Mouse (Mus musculus): Measurements from ENCODE around the gene Akap1. TPM values are rescaled to one million over a fixed set of nuclear protein-coding genes. Genes with fewer than 3 reads are reported as not detected.
"Not testable (repeated sequence)": the region's sequence is repeated elsewhere in the genome, so short reads cannot be mapped to it uniquely, and the experiment has no call there.

The Akap1 gene
- total and polyA plus RNA-seq, 3 experiments = 125 to 141 (median 140) TPM

DNA sequence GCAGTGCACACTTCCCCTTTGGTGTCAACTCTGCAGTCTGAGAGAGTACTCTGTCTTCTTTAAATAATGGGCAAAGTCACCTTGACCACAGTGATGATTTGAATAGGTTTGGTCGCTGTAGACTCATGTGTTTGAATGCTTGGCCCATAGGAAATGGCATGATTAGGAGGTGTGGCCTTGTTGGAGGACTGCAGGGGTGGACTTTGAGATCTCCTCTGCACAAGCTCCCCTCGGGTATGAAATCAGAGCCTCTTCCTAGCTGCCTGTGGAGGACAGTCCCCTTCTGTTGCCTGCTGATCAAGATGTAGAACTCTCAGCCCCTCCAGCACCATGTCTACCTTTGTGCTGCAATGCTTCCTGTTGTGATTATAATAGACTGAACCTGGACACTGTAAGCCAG is 39.7 kb upstream of the Akap1 start:
- H3K27me3 ChIP-seq (ENCODE audit: control insufficient read depth, insufficient read depth, low read length) = no peaks in the 10 kb centered on the region
- peaks cover 6% of the 10 kb centered on the region for H3K4me1 ChIP-seq (ENCODE audit: control insufficient read depth, insufficient read depth, low read length)
- TF ChIP-seq POLR2A (IDR thresholded peaks at IDR 0.05; ENCODE audit: insufficient read depth, low read depth, low read length) = no peak
- no peak for TF ChIP-seq EP300 (IDR thresholded peaks at IDR 0.05; ENCODE audit: insufficient read depth, low read depth, low read length)
- no peak for TF ChIP-seq CTCF (IDR thresholded peaks at IDR 0.05)
- DNase-seq = no peak
- intact Hi-C loops (cut with DNase I) = no loop called here
- peaks cover 4% of the 10 kb centered on the region for H3K36me3 ChIP-seq (ENCODE audit: control insufficient read depth, insufficient read depth, low read length)
- no peak overlapping the region; the same call in 1 of the 2 replicates for H3K27ac ChIP-seq
- H3K4me3 ChIP-seq = no peak overlapping the region
- H3K9ac ChIP-seq (ENCODE audit: low read depth, low read length) = no peak overlapping the region
- WGBS = 42% methylated on average over 2 of the region's 2 CpGs
- no peaks in the 10 kb centered on the region for H3K79me2 ChIP-seq (replicated peaks; ENCODE audit: control insufficient read depth, insufficient read depth, low read length)

- Histone ChIP-seq H3K4me1 (ENCODE audit: control insufficient read depth, insufficient read depth, low read length) (peaks cover 3% of the 10 kb centered on the region), H3K79me2 (replicated peaks; ENCODE audit: control insufficient read depth, insufficient read depth, low read length) (no peaks in the 10 kb centered on the region), H3K27ac (peak overlapping the region; percentile 85), H3K27me3 (ENCODE audit: control insufficient read depth, insufficient read depth, low read length) (no peaks in the 10 kb centered on the region), H3K9ac (ENCODE audit: low read depth, low read length) (no peak overlapping the region), H3K36me3 (ENCODE audit: control insufficient read depth, insufficient read depth, low read length) (peaks cover 4% of the 10 kb centered on the region), H3K4me3 (no peak overlapping the region)
- intact Hi-C loops (cut with DNase I) = no loop called here
- TF ChIP-seq EP300 (IDR thresholded peaks at IDR 0.05; ENCODE audit: insufficient read depth, low read depth, low read length) (no peak), POLR2A (IDR thresholded peaks at IDR 0.05; ENCODE audit: insufficient read depth, low read depth, low read length) (no peak), CTCF (IDR thresholded peaks at IDR 0.05) (no peak)
- DNase-seq = peak in 1 of 2 experiments; percentile 39
- WGBS = 55% methylated on average over 6 of the region's 6 CpGs
Observed at GRCm38 (mm10) chr11:88902762-88903161, 38.4 kb upstream of the Akap1 start.

DNA sequence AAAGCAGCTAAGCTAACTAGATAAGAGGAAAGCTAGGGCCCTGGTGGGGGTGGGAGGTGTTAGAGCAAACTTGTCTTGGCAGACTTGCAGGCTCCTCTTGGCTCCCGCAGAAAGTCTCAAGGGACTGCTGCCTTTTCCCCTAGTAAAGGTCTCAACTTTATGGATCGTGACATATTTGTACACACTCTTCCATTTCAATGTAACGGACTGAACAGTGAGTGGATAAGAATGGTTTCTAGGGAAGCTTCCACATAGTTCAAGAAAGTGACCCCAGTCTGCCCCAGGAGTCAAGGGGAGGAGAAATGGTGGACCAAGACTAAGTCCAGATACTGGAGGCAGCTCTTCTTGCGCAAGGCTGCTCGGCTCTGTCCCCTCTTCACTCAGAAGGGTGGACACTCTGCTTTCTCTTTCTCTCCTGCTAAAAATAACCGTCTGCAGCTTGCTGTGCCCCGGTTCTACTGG is 37.0 kb upstream of the Akap1 start:
- H3K9ac ChIP-seq (ENCODE audit: low read depth, low read length) = no peak overlapping the region
- peaks cover 4% of the 10 kb centered on the region for H3K4me1 ChIP-seq (ENCODE audit: control insufficient read depth, insufficient read depth, low read length)
- H3K36me3 ChIP-seq (ENCODE audit: control insufficient read depth, insufficient read depth, low read length) = peaks cover 4% of the 10 kb centered on the region
- H3K4me3 ChIP-seq = peak overlapping the region; percentile 28
- TF ChIP-seq EP300 (IDR thresholded peaks at IDR 0.05; ENCODE audit: insufficient read depth, low read depth, low read length) = 0 out of 2 replicates have a peak, but pooled peaks have one; percentile 7
- TF ChIP-seq CTCF (IDR thresholded peaks at IDR 0.05) = no peak
- TF ChIP-seq POLR2A (IDR thresholded peaks at IDR 0.05; ENCODE audit: insufficient read depth, low read depth, low read length) = peak; percentile 20; the same call in 1 of the 2 replicates
- H3K79me2 ChIP-seq (replicated peaks; ENCODE audit: control insufficient read depth, insufficient read depth, low read length) = no peaks in the 10 kb centered on the region
- H3K27ac ChIP-seq = peak overlapping the region; percentile 85
- H3K27me3 ChIP-seq (ENCODE audit: control insufficient read depth, insufficient read depth, low read length) = no peaks in the 10 kb centered on the region
- peak; percentile 58 to 73 for DNase-seq
- intact Hi-C loops (cut with DNase I) = no loop called here
- 12% methylated on average over 7 of the region's 7 CpGs for WGBS

DNA sequence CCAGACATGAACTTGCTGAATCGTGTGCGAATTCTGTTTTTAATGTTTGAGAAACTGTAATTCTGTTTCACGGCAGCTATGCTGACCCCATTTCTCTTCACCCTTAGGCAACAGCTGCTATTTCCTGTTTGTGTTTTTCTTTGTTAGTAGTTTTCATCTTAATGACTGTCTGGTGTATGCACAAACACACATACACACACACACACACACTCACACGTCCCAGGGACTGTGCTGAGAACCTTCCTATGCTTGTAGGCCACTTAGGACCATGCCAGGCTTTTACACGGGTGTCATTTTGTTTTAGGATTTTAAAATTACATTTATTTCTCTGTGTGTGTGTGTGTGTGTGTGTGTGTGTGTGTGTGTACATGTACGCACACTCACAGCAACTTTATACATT is 35.2 kb upstream of the Akap1 start:
- peaks cover 4% of the 10 kb centered on the region for H3K4me1 ChIP-seq (ENCODE audit: control insufficient read depth, insufficient read depth, low read length)
- TF ChIP-seq EP300 (IDR thresholded peaks at IDR 0.05; ENCODE audit: insufficient read depth, low read depth, low read length) (no peak), CTCF (IDR thresholded peaks at IDR 0.05) (no peak), POLR2A (IDR thresholded peaks at IDR 0.05; ENCODE audit: insufficient read depth, low read depth, low read length) (no peak)
- no peak overlapping the region for H3K27ac ChIP-seq
- H3K27me3 ChIP-seq (ENCODE audit: control insufficient read depth, insufficient read depth, low read length) = no peaks in the 10 kb centered on the region
- no peak for DNase-seq
- H3K79me2 ChIP-seq (replicated peaks; ENCODE audit: control insufficient read depth, insufficient read depth, low read length) = no peaks in the 10 kb centered on the region
- H3K36me3 ChIP-seq (ENCODE audit: control insufficient read depth, insufficient read depth, low read length) = peaks cover 4% of the 10 kb centered on the region
- H3K4me3 ChIP-seq = no peak overlapping the region
- no peak overlapping the region for H3K9ac ChIP-seq (ENCODE audit: low read depth, low read length)
- WGBS = 92% methylated on average over 6 of the region's 6 CpGs
- intact Hi-C loops (cut with DNase I) = loop anchor here (2.0 kb wide), 1 partner anchor 39 kb away; no protein-coding TSS in a partner anchor

DNA sequence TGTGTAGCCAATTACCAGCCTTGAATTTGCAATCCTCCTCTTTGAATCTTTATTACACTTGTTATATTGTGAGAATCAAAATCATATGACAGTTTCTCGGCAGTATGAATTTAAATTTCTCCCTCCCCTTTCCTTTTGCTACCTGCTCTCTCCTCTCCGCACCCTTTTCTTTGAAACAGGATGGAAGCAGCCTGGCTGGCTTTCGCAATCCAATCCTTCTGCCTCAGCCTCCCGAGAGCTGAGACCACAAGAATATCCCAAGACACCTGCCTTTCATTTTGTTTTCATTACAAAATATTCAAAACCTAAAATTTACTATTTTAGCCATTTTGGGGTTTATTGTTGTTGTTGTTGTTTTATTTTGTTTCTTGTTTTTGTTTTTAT is 34.0 kb upstream of the Akap1 start:
- 81% methylated on average over 4 of the region's 4 CpGs for WGBS

GRCm38 (mm10) chr11:88897624-88898379 is 33.4 kb upstream of the Akap1 start:
- peaks cover 4% of the 10 kb centered on the region for H3K4me1 ChIP-seq (ENCODE audit: control insufficient read depth, insufficient read depth, low read length)
- H3K79me2 ChIP-seq (replicated peaks; ENCODE audit: control insufficient read depth, insufficient read depth, low read length) = no peaks in the 10 kb centered on the region
- no peak for TF ChIP-seq CTCF (IDR thresholded peaks at IDR 0.05)
- TF ChIP-seq POLR2A (IDR thresholded peaks at IDR 0.05; ENCODE audit: insufficient read depth, low read depth, low read length) = peak; percentile 74
- peak; percentile 80; the same call in 1 of the 2 replicates for TF ChIP-seq EP300 (IDR thresholded peaks at IDR 0.05; ENCODE audit: insufficient read depth, low read depth, low read length)
- peak overlapping the region; percentile 79 for H3K27ac ChIP-seq
- H3K9ac ChIP-seq (ENCODE audit: low read depth, low read length) = peak overlapping the region; percentile 67; the same call in 1 of the 2 replicates
- H3K36me3 ChIP-seq (ENCODE audit: control insufficient read depth, insufficient read depth, low read length) = peaks cover 4% of the 10 kb centered on the region
- intact Hi-C loops (cut with DNase I) = loop anchor here (1.0 to 2.0 kb wide), 2 partner anchors 34 to 37 kb away; partner anchors contain the start of gene Akap1
- WGBS = 47% methylated on average over 15 of the region's 15 CpGs
- DNase-seq = peak; percentile 52 to 63
- H3K4me3 ChIP-seq = peak overlapping the region; percentile 41
- H3K27me3 ChIP-seq (ENCODE audit: control insufficient read depth, insufficient read depth, low read length) = no peaks in the 10 kb centered on the region

More for the DNA sequence above, 34.0 kb upstream of the Akap1 start:
- DNase-seq = no peak
- Histone ChIP-seq H3K79me2 (replicated peaks; ENCODE audit: control insufficient read depth, insufficient read depth, low read length) (no peaks in the 10 kb centered on the region), H3K36me3 (ENCODE audit: control insufficient read depth, insufficient read depth, low read length) (peaks cover 4% of the 10 kb centered on the region), H3K27me3 (ENCODE audit: control insufficient read depth, insufficient read depth, low read length) (no peaks in the 10 kb centered on the region), H3K27ac (peak overlapping the region; percentile 79), H3K4me1 (ENCODE audit: control insufficient read depth, insufficient read depth, low read length) (peaks cover 4% of the 10 kb centered on the region), H3K4me3 (no peak overlapping the region), H3K9ac (ENCODE audit: low read depth, low read length) (no peak overlapping the region)
- intact Hi-C loops (cut with DNase I) = loop anchor here (2.0 kb wide), 1 partner anchor 38 kb away; no protein-coding TSS in a partner anchor
- TF ChIP-seq POLR2A (IDR thresholded peaks at IDR 0.05; ENCODE audit: insufficient read depth, low read depth, low read length) (no peak), CTCF (IDR thresholded peaks at IDR 0.05) (no peak), EP300 (IDR thresholded peaks at IDR 0.05; ENCODE audit: insufficient read depth, low read depth, low read length) (no peak)

DNA sequence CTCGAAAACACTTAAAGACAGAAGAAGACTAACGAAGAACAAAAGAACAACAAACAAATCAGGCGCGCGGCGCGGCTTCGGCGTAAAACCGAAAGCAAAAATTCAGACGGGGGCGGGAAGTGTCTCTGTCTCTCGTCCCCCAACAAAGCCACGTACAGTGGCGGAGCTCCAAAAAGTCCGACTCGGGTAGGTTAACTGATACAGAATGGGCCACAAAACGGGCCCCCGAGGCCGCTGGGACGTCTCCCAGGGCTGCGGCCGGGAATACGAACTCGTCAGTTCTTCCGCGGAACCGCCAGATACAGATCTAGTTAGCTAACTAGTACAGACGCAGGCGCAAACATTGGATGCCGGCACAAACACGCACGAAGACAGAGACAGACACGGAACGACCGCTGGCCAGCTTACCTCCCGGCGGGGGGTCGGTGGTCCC is 31.4 kb upstream of the Akap1 start:
- H3K4me1 ChIP-seq (ENCODE audit: control insufficient read depth, insufficient read depth, low read length); intact Hi-C loops (cut with DNase I); H3K27me3 ChIP-seq (ENCODE audit: control insufficient read depth, insufficient read depth, low read length); H3K79me2 ChIP-seq (replicated peaks; ENCODE audit: control insufficient read depth, insufficient read depth, low read length); H3K36me3 ChIP-seq (ENCODE audit: control insufficient read depth, insufficient read depth, low read length): not testable (repeated sequence)
- Histone ChIP-seq H3K4me3 (peak overlapping the region; percentile 32), H3K9ac (ENCODE audit: low read depth, low read length) (peak overlapping the region; percentile 55; the same call in 1 of the 2 replicates), H3K27ac (peak overlapping the region; percentile 1; the same call in 1 of the 2 replicates)
- peak; percentile 59 to 64 for DNase-seq
- 54% methylated on average over 35 of the region's 39 CpGs for WGBS

- H3K4me3 ChIP-seq; intact Hi-C loops (cut with DNase I); H3K4me1 ChIP-seq (ENCODE audit: control insufficient read depth, insufficient read depth, low read length); H3K27ac ChIP-seq; H3K79me2 ChIP-seq (replicated peaks; ENCODE audit: control insufficient read depth, insufficient read depth, low read length); H3K27me3 ChIP-seq (ENCODE audit: control insufficient read depth, insufficient read depth, low read length); H3K36me3 ChIP-seq (ENCODE audit: control insufficient read depth, insufficient read depth, low read length); H3K9ac ChIP-seq (ENCODE audit: low read depth, low read length): not testable (repeated sequence)
- 60% methylated on average over 16 of the region's 20 CpGs for WGBS
- DNase-seq = peak; percentile 21 to 46
Observed at GRCm38 (mm10) chr11:88895235-88895634, 30.8 kb upstream of the Akap1 start.

All from heart, adult 2 months (tissue).